Mouse (Mus musculus): ENCODE data around the gene Lingo3.

DNA sequence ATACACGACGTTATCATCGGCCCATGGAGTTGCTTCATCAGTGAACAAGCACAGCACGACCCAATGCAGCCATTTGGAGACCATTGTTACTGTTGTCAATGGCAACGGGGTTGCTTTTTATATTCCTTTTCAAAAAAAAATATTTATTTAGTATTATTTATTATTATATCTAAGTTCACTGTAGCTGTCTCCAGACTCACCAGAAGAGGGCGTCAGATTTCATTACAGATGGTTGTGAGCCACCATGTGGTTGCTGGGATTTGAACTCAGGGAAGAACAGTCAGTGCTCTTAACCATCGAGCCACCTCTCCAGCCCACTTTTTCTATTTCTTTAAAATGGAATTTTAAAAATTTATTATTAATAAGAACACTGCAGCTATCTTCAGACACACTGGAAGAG is 29.0 kb downstream of the Lingo3 start:
- TF ChIP-seq CTCF (IDR thresholded peaks at IDR 0.05; ENCODE audit: low read depth) (peak; percentile 25; the same call in 1 of the 2 replicates), EP300 (optimal IDR thresholded peaks at IDR 0.05) (no peak)

All from stomach, postnatal 0 days (tissue).